Mouse (Mus musculus) brain, adult 2 months (tissue): ENCODE data around the gene Pole4.
"Not testable (repeated sequence)": the region's sequence is repeated elsewhere in the genome, so short reads cannot be mapped to it uniquely, and the experiment has no call there.

ENCODE experiments used
- DNase-seq: peaks from one replicate; pipeline ENCODE4 v3.0.0; 2011; ENCODE audit warnings: low read depth, low spot score

Gene Pole4

DNA sequence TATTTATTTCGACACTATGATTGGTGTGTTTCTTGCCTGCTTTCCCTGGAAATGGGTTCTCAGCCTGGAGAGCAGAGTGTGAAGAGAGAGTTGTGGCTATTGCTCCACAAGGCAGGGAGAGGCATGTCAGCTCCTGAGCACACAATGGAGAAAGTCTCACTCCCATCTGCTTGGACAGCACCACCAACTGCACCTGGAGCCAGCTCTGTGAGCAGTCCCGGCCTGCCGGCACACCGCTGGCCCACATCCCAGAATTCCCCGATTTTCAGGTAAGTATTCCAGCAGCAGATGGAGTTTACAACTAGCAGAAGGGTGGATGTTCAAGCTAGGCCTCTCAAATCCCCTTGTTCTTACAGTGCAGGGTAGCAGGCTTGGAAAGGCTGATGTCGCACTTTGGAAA is 10.1 kb upstream of the Pole4 start:
- DNase-seq, result peak; percentile 36

DNA sequence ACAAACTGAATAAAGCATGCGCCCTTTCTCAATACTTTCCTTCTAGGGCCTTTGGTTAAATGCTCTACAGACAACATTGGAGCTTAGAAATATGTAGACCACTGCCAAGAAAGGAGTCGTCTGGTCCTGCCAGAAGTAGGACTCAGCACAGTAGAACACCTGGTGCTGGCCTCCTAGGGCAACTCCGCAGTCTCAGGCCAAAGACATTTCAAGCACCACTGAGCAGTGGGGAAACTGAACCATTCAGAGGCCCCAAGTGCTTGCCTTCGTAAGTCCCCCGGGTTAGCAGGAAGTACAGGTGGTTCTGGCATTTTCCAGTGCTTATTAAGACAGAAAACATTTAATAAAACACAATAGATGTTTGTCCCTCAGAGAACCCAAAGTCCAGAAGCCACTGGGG is 9.7 kb upstream of the Pole4 start:
- no peak for DNase-seq

DNA sequence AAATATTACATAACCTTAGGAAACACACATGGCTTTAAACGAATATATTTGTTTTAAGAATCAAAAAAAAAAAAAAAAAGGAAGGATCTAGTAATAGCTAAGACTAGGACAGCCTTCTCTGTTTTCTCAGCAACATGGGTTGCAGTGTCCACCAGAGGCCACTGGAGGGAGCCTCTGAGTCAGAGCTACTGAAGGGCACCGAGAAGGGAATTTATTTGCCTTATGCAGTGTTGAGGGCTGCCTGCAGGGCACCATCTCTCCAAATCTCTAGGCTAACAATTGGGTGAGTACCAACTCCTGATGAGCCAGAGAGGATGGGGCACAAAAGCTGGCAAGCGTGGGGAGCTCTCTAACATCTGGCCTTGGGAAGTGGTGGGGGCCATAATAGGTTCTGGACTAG is 9.1 kb upstream of the Pole4 start:
- peak; percentile 68 for DNase-seq

DNA sequence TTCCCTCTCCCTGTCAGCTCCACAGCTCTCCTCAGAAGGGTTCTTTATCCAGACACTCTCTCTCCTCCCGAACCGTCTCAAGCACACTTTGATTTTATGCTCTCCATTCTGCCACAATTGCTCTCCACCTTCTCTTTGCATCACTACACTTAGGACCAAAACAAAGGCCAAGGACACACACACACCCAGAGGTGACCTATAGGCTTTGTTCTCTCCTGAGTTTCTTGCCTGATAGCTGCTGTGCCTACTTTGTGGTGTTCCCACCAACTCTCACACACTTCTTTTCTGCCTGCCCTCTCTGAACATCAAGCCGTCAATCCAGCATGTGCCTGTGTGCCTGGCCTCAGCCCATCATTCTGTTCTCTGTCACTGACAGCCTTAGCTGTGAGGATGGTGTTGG is 2.6 kb upstream of the Pole4 start:
- no peak for DNase-seq

DNA sequence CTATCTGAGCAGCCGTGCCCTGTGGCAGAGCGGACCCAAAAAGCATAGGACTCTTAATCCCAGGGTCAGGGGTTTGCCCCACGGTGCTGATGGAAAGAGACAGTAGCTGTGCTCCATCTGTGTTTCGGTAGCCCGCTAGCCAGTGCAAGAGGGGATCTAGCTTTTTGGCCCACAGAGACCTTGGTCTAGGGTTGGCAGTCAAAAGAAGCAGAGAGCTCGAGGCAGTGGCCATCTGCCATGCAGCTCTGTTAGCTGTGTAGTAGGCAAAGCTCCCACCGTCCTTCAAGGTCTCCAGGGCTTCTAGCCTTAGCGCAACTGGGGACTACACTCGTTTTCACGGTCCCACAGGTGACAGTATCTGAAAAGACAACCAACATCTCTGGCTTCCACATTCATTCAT is 2.1 kb upstream of the Pole4 start:
- DNase-seq, result no peak

DNA sequence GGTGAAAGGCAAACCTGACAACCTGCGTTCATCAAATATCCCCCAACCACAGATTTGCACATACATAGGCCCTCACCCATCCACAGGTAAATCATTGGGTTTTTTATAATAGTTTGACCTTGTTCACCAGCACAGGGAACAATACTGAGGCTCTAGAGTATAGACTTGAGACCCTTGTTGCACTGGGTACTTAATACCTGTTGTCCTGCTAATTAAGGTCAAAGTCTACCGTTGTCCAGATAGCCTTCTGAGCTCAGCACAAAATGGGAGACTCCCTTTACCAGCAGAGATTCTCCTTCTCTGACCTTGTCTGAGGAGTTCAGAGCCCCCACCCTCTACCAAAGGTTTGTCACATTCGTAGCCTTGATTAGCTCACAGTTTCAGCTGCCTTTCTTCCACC is 1.5 kb downstream of the Pole4 start:
- no peak for DNase-seq

DNA sequence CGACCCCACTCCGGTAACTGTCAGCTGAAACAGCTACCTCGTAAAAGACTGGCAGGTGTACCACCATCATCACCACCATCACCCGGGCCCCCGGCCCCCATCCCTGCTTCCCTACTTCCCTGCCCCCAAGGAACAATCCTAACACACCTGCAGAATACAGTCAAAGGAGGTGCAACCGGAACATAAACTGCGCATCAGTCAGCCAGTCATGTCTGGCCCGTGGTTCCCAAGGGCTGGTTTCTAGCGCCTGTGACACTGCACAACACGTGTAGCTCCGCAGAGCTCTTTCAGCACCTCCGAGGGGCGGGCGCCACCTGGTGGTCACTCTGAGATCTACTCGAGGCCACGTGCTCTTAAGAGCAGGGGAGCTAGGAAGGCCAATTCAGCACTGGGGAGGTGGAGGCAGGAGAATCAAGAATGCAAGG is 2.6 kb downstream of the Pole4 start:
- DNase-seq, result peak; percentile 89

DNA sequence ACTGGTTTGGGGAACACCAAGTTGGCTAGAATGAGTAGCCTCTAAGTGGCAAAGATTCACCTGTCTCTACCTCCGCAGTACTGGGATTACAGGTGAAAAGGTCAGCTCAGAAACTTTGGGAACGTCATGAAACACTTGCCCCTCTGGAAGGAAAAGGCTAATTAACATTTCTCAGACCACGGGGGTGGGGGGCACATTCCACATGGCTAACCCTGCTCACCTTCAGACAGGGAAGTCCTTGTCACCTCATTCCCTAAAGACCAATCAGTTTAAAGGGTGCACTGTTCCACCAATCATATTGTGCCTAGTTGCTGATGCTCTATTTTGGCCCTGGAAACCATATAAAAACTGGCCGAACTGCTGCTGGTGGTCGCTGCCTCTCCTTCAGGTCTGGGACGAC is 3.9 kb downstream of the Pole4 start:
- no peak for DNase-seq

DNA sequence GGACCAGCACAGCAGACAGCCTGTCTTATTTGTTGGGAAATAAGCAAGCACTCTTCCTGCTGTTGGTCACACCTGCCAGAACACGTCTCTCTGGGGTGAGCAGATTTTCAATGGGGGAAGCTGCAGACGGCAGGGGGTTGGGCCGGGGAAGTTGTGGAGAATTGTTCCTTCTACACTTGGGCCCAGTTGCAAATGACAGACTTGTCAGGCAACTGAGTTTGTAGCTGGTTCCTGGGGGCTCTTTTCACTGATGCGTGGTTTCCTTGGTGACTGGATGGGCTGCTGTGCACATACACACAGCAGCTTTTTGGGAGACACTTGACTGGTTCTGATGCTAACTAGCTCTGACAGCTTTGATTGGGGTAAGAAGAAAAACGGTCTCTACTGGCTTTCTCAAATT is 5.3 kb downstream of the Pole4 start:
- DNase-seq, result no peak

DNA sequence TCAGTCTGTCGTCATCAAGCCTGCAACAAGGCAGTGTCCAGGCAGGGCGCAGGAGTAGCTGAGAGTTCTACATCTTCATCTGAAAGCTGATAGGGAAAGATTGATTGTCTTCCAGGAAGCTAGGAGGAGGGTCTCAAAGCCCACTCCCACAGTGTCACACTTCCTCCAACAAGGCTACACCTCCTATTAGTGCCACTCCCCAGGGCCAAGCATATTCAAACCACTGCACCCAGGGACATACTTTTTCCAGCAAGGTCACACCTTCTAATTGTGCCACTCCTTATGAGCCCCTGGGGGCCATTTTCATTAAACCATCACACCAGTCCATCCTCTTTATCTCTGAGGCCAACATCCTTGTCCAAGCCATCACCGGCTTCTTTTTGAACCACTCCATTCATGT is 8.4 kb downstream of the Pole4 start:
- DNase-seq, result no peak

DNA sequence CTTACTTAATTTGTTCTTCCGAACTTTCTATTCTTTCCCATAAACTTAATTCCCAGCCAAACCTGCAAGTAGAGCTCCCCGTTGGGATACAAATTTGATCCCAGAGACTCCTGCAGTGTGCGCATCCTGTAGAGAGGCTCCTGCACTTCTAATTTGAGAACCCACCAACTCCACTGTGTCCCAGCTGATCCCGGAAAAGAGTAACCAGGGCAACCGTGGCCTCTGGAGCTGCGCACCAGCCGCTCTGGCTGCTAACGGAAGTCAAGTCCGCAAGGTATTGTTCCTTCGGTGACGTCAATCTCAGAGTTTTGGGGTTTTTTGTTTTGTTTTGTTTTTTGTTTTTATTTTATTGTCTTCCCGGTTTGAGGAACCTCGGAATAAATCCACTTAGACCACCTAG is 10.5 kb downstream of the Pole4 start:
- DNase-seq, result peak; percentile 15

DNA sequence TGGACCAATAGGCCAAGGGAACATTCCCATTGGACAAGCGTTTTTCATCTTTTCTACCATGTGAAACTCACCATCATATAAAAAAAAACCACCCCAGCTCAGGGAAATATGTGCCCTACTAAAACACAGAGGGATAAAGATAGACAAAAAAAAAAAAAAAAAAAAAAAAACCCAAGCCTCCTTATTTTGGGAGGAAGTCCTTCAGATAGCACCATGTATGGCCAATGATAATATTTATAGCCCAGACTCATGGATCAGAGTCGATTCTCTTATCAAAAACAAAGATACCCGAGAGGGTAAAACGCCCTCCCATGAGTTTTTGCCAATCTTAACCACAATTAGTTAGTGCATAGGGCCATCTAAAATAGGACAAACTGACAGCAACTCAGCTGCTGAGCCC is 15.7 kb downstream of the Pole4 start:
- no peak for DNase-seq

DNA sequence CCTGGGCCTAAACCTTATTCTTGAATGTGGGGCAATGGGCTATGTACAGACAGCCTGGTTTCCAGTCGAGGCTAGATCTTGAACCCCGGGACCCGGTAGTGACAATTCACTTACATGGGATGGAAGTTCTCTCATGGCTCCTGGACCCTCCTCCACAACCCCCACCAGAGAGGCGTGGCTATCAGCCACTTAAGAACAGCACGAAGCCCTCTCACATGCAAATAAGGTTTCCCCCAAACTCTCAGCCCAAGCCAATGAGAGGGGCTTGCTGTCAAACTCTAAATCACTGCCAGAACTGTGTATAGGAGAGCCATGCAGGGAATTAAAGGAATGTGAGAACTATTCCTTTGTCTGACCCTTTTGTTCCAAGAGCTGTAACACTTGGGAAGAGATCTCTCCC is 16.6 kb downstream of the Pole4 start:
- DNase-seq, result not testable (repeated sequence)

DNA sequence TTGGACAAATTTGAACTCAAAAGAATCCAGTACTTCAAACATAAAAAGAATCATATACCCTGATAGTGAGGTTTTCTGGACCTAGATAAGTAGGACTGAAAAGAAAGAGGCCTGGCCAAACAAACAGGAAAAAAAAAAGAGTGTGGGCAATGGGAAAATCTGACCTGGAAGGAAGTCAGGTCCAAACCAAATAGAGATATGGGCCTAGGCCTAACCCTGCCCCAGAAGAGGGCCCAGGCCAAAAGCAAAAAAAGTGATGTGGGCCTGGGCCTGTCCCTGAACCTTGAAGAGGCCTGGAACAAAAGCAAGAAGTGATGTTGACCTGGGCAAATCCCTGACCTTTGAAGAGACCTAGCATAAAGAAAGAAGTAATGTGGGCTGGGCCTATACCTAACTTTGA is 21.0 kb downstream of the Pole4 start:
- DNase-seq, result no peak

DNA sequence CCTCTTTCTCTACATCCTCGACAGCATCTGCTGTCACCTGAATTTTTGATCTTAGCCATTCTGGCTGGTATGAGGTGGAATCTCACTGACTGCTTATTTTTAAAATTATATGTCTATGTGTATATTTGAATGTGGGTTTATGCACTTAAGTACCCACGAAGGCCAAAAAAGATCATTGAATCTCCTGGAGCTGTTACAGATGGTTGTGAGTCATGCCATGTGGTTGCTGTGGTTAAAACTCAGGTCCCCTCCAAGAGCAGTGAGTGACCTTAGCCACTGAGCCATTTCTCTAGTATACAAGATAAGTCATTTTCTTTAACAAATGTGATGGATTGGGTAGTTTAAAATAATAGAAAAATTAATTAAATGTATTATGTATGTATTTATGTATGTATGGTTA is 25.9 kb downstream of the Pole4 start:
- not testable (repeated sequence) for DNase-seq

DNA sequence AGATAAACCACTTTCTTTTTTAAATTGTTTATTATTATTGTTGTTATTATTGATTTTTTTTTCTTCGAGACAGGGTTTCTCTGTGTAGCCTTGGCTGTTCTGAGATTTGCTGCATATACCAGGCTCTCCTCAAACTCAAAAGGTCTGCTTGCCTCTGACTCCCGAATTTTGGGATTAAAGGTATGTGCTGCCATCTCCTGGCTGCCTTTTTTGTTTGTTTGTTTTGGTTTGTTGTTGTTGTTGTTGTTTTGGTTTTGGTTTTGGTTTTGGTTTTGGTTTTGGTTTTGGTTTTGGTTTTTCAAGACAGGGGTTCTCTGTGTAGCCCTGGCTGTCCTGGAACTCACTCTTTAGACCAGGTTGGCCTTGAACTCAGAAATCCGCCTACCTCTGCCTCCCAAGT is 27.5 kb downstream of the Pole4 start:
- not testable (repeated sequence) for DNase-seq

DNA sequence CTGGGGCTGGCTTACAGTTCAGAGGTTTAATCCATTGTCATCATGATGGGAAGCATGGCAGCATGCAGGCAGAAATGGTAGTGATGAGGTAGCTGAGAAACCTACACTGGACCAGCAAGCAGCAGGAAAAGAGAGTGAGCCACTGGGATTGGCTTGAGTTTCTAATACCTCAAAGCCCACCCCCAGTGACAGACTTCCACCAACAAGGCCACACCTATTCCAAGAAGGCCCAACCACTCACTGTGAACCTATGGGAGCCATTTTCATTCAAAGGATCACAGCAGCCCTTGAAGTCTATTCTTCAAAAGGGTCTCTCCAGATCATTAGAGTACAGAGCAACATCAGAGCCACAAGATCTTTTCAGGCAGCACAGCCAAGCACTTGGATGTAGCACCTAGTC is 38.7 kb downstream of the Pole4 start:
- DNase-seq, result no peak

DNA sequence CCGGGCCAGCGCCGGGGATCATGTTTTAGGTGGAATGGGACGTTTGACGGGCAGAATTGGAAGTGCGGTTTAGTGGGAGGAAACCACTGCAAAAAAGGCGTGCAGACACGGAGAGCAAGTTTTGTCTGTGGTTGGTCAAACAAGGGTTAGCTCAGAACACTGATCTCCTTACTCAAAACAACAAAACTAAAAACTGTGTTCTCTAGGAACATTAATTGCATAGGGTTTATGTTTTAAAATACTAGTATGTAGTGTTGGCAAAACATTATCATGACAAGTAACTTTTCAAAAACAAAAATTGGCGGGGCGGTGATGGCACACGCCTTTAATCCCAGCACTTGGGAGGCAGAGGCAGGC is 52.0 kb downstream of the Pole4 start:
- no peak for DNase-seq

DNA sequence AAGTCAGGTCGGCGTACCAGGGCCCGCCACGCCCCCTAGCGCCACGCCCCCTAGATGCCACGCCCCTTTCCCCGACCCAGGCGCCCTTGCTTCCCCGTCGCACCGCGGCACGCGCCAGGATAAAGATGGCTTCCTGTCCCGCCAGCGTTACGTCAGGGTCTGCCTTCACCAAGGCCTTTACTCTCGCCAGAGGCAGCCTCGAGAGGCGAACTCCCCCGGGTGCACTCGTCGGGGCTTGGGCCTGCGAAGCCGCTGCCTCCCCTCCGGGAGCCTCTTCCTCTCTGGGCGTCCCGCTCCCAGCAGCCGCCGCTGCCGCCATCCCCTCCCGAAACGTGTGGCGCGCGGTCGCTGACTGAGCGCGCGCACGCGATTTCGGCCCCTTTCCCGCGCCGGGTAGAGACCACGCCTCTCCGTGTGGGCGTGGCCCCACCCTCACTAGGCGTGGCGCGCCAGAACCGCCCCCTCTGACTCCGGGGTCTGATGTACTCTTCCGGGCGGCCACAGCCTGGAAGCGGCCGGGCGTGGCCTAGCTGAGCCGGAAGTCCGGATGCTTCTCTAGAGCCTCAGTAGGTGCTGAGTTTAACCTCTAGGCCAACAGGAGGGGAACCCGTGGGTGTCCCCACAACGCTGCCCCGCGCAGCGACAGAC is 52.5 kb downstream of the Pole4 start:
- DNase-seq, result peak; percentile 96

DNA sequence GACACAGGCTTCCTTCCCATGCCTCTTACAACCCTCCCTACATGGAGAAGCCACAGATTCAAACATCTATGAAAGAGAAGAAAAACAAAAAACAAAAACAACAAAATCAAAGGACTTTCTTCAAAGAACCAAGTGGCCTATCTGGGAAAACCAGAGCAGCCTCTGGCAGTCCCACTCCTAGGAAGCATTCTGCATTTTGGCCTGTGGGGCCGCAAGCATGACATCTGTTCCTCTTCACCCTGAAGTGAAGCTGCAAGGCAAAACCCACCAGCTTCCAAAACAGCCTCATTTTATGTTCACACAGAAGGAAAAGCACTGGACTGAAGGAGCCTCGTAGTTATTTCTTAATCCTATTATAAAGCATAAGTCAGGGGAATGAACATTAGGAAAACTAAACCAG is 56.1 kb downstream of the Pole4 start:
- no peak for DNase-seq

DNA sequence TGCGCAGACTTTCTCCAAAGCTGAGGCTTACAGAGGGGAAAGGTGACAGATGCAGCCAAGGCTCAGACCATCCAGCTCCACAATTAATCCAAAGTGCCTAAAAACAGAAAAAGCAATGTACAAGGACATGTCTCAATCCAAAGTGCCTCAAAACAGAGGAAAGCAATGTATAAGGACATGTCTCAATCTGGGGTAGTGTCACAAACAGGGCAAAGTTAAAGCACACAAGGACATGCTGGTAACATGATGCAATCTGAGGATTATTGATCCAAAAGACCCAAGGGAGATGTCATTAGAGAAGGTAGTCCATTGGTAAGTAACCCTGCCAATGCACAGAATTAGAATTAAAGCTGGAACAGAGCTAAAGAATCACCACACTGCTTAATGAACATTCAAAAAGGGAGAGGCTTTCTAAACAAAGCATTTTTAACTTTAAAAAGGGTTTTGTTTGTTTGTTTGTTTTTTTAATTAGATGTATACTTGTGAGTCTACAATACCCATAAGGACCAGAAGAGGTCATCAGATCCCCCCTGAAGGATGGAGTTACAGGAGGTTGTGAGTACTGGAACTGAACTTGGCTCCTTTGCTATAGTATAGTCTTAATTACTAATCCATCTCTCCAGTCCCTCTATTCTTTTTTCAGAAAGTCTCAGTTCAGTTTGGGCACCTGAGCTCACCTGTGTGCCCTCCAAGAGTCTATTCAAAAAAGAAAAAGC is 57.1 kb downstream of the Pole4 start:
- no peak for DNase-seq

DNA sequence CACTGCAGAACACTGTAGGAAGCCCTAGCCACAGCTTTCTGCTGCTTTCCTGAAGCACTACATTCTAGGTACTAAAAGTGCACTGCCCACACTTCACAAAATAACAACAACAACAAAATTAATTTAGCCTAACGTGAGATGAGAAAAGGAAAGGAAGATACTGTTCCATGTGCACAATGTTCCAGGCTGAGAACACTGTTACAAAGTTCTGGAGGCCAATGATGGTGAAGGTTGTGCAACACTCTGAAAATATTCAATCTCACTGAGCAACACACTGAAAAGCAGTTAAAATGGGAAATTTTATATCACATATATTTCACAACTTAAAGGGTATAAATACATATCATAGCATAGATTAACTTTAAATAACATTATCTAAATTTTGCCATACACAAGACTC is 58.2 kb downstream of the Pole4 start:
- no peak for DNase-seq

DNA sequence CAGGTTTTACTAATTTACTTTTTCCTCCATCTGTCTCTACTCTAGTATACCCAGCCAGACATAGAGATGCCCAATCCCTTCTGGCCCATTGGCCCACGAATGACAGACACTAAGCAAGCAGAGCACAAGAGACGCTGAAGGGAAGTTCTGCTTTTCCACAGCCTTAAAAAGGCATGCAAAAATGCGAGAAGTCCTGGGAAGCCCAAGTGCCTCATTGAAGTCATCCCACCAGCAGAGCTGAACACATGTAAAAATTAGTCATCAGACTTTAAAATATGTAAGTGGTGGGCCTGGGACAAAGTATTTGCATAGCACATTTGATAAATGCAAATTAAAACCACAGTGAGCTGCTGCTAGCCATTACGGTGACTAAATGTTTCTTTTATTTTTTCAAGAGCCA is 65.1 kb downstream of the Pole4 start:
- peak; percentile 74 for DNase-seq

DNA sequence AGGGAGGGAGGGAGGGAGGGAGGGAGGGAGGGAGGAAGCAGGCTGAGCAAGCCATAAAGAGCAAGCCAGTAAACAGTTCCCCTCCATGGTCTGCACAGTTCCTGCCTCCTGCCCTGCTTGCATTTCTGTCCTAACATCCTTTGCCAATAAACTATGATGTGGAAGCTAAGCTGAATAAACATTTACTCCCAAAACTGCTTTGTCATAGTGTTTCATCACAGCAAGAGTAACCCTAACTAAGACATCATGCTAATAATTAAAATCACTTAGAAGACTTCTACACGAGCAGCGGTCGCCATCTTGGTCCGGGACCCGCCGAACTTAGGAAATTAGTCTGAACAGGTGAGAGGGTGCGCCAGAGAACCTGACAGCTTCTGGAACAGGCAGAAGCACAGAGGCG is 79.8 kb downstream of the Pole4 start:
- not testable (repeated sequence) for DNase-seq
